Mouse (Mus musculus) T-cell, adult 2 months (primary cell): ENCODE data around the gene Ang2.
"Not testable (repeated sequence)": the region's sequence is repeated elsewhere in the genome, so short reads cannot be mapped to it uniquely, and the experiment has no call there.

Experiments used
- DNase-seq: peaks from one replicate; pipeline ENCODE4 v3.0.0; 2022; ENCODE audit warnings: low spot score

Ang2 gene

DNA sequence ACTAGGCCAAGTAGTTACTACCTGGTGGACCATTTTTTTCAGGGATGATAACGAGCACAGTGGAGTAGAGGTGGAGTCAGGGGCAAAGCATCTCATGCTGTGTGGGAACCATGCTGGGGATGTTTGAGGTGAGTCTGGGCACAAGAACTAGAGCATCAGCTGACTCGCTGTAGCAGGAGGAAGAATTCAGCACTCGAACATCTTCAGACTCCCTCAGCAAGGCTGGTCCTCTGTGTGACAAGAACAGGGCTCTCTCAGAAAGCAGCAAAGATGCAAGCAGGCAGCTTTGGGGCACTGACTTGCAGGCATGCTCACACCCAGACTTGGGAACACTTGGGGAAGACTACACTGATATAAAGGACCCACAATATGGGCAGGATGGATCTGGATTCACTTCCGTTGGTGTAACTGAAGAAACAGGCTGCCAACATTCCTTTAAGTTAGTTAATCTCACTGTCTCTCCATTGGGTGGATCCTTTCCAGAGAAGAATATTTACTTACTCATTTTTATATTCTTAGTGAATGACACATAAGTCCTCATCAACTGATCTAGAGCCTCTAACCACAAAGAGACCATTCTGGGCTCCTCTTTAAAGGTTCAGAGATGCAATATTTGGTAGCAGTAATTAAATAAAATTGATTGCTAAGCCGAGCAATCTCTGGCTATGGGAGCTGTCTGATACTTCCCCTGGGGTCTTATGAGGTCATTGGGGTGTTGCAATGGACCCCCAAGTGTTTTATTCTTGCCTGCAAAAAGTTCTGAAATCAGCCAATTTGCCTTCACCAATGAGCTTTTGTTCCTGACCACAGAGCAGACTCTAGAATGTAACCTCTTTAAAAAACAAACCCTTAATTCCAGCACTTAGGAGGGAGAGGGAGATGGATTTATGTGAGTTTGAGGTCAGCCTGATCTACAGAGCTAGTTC is at the start of gene Ang2:
Ang2 (minus strand) TSS at position 51 of the 926 bp plus-strand sequence.
- DNase-seq = no peak

DNA sequence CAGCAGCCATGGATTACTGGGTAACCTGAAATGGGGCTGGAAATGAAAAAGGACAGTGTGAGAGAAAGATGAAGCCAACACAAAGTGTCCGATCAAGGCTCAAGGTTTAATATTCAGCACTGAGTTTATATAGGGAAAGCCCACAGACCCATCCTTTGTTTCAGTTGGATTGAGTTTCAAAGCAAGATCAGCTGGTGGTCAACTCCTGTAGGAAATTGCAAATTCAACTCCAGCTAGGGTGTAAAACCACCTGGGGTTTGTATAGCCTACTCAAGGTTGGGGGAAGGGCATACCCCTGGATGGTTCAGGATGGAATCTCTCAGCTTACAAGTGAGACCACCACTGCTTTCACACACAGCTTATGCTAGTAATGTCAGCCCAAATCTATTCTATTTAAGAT is 48.8 kb upstream of the Ang2 start:
- DNase-seq = no peak

DNA sequence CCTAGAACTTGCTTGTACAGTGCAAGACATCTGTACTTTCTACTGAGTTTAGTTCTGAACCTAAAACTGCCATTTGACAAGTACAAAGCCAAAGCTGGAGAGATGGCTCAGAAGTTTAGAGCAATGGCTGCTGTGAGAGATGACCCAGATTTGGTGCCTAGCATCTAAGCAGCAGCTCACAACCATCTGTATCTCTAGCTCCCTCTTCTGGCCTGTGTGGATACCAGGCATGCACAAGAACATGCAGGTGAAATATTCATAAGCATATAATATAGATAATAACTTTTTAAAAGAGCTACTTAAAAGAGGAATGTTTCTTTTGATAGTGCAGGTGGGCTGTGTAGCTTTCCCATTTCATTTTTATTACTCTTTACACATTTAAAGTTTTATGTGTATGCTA is 42.0 kb upstream of the Ang2 start:
- DNase-seq = no peak

DNA sequence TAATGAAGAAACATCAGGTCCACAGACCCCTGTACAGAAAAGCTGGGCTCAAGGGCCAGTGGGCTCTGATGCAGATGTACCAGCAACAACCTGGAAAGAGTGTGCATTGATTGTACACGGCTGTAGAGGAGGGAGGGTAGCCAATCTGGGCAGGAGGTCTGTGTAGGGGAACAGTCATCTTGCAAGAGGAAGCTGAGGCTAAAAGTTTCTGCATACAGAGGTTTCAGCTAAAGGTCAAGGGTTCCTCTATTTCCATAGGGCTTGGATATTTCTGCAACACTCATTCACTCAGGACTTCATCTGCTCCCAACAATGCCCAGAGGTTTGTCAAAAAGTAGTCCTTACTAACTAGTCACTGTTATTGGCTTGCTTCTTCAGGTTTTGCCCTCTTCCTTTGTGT is 38.5 kb upstream of the Ang2 start:
- not testable (repeated sequence) for DNase-seq

DNA sequence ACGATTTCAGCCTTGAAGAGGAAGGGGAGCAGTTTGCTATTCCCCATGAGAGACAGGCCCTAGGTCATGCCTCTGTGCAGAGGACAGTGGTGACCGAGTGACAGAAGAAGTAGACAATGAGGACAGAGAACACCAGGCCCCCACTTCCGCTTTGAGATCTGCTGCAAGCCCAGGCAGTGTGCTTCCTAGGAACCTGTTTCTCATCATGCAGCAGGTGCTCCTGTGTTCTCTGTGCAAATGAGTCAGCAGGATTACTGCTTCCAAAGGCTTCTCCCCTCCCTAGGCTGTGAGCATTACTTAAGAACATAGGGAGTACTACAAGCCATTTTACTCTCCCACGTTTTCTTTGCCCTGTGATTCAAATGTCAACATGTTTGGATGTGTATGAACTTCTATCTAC is 30.7 kb upstream of the Ang2 start:
- not testable (repeated sequence) for DNase-seq

DNA sequence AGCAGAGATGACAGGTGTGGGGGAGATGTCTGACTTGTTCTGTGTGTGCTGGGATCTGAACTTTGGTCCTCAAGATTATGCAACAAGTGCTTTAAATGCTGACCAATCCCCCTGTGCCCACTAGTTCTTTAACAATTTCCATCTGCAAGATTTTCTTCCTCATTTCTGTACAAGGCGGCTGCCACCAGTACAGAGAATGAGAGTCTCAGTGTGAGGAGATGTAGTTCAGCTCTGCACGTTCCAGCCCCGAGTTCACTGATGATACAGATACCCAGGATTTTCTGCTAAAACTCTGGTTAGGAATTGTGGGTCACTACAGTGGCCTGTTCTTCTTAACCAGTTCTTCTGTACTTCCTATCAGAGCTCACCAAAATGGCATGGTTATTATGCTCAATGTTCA is 21.1 kb upstream of the Ang2 start:
- DNase-seq = not testable (repeated sequence)

DNA sequence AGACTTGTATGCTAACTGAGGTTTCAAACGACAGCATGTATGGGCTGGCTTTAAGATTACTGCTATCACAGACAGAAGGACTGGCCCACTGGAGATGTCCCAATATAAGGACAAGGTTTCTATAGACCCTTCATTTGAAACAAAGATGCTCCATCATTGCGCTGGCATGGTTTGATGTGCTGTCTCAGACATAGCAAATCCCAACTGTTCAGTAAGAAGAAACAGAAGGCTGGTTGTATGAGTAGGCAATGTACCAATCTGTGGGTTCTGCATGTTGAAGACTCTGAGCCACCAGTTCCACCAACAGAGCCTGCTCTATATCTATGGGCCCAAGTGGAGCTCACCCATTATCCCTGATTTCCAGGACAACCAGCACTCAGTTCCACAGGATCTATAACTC is 4.2 kb upstream of the Ang2 start, which contains the start of gene Ear14:
Ear14 (plus strand) TSS at position 277 of the 400 bp plus-strand sequence.
- DNase-seq = no peak

DNA sequence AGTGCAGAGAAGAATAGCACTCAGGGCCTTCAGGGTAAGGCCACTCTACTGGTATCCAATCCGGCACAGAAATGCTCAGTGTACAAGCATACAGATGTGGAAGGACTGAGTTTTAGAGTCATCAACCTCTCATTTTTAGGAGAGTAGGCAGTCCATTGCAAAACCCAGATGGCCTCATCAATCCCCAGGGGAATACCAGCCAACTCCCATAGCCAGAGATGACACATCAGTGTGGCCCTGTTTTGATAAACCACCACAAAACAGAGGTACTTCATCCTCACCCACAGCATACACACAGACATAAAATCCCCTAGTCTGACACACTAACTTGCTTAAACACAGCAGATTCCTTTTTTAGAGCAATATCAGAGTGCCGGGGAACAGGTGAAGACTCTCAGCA is 1.5 kb upstream of the Ang2 start:
- no peak for DNase-seq

DNA sequence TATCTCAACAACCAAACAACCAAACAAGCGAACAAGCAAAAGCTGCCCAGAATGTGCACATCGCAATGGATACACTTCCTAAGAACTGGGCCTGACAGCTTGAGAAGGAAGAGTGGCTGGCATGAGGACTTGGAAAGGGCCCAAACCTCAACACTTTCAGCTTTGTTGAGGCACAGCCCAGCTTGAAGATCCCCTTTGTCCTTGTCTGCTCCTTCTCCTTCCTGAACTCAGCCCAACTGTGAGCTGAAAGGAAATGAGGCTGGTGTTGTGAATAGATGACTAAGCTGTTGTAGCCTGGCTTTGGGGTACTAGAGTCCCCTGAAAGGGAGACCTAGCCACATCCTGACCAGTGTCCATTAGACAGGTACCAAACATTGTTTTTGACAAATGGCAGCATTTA is 1.1 kb upstream of the Ang2 start:
- no peak for DNase-seq

DNA sequence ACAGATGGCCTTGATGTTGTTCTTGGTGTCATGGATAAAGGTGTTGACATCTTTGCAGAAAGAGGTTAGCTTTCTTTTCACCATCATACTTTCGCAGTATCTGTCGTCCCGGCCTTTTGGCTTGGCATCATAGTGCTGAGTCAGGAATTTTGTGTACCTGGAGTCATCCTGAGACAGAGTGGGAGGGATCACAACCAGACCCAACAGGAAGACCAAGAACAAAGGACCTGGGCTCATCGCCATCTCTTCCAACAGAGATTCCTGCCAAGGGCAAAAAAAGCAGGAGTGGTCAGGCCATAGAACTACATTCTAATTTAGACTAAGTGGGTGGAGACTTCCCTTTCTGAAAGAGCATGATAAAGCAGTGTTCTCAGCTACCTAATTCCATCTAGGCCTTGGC is 3.3 kb downstream of the Ang2 start:
- DNase-seq = no peak

DNA sequence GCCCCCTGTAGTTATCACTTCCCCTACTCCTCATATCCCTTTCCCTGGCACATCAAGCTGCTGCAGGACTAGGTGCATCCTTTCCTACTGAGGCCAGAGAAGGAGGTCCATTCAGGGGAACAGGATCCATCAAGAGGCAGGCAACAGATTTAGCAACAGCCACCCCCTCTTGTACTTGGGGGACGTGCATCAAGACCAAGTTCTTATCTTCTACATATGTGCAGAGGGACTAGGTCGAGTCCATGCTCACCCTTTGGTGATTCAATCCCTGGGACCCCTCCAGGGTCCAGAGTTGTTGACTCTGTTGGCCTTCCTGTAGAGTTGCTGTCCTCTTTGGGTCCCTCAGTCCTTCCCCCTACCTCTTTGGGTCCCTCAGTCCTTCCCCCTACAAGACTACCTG is 17.9 kb downstream of the Ang2 start:
- not testable (repeated sequence) for DNase-seq

DNA sequence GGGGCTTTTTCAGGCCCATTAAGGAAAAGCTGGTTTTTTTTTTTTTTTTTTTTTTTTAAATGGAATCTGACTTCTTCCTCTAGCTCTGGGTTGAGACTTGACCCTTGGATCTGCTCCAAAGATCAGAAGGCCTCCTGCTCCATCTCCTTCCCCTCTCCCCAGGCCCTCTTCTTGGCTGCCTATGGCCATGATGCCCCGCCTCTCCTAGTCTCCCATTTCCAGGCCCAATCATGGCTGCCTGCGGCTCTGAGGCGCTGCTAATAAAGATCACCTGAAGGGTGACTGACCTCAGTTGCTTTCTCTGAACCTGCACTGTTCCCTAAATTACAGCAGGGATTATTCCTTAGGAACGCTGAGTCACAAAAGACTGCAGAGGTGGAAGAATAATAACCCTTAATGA is 25.1 kb downstream of the Ang2 start:
- DNase-seq = no peak

DNA sequence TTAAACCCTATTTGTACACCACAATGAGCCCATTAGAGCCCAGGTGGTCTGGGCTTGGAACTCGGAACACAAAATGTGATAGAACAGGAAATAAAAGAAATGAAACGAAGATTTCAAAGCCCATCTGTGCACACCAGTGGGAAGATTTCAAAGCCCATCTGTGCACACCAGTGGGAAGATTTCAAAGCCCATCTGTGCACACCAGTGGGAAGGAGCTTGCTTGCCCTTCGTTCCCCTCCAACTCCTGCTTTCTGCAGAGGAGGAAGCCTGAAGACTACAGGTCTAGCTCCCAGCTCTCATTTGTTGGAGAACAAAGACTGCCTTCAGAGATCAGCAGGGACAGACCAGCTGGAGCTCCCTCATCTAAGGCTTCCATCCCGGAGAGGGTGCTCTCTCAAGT is 26.0 kb downstream of the Ang2 start:
- DNase-seq = not testable (repeated sequence)

DNA sequence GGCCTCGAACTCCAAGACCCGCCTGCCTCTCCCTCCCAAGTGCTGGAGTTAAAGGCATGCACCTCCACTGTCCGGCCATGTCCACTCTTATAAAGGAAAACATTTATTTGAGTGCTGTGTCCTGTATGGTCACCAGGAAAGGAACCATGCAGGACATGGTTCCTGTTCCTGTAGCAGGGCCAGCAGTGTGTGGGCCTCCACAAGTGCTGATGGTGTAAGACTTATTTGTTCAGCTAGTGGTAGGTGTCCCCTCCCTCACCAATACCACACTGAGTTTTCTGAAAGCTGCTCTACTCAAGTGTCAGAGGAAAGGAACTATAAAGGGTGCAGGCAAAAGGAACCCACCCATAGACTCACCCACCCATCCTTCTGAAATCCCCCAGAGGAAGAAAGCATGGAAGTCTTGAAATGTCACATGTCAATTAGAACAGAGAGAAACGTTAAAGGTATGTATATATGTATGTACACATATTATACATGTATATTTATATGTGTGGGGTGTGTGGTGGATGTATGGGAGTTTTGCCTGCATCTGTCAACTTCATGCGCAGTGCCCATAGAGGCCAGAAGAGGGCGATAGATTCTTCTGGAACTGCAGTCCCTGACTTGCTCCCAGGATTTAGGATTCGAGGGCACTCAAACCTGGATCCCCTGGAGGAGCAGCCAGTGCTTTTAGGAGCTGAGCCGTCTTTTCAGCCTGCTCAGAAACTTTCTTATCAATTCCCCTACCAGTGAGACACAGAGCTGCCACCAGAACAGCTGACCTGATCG is 26.7 kb downstream of the Ang2 start:
- not testable (repeated sequence) for DNase-seq

DNA sequence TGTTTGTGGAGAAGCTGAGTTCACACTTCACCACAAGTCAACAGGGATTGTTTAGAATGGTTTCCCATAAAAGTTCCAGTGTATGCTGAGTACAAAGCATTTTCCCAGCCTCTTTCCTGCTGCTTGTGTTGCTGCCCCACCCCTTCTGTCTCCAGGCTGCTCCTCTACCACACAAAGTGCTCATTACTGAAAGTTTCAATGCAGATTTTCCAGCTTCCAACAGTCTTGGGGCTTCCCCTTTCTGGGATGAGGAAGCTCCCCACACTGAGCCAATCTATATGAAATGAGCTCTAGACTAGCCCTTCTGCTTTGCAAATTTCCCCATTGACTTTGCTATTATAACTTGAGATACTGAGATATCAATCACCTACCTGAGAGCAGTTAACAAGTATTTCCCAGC is 32.9 kb downstream of the Ang2 start:
- no peak for DNase-seq

DNA sequence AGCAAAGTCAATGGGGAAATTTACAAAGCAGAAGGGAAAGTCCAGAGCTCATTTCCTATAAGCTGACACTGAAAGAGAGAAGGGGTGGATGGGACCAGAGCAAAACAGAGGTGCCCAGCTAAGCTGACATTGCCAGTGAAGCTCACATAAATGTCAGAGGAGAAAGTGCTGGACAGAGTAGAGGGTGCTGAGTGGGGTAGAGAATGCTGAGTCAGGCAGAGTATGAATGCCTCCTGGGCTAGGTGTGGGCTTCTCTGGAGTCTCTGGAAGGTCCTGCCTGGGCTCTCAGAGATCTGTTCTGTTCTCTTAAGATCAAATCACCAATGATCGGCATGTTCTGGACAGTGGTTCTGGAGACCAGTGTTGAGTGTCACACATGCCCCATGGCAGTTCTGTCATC is 33.5 kb downstream of the Ang2 start:
- no peak for DNase-seq

DNA sequence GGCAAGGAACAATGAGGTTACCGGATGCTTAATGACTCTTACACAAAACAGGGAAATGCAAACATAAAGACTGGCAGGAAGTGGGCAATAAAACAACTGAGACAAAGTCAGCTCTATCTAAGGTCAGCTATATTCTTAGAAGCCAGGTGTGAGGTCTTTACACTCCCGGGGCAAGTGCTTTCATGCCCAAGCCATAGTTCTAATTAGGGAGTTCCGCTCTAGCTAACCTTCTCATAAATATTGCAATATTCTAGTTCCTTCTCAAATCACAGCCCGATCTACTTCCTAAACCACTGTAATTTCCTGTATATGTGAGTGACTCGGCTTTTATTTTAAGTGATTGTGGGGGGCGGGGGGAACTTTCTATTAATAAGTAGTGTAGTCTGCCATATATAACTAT is 35.6 kb downstream of the Ang2 start:
- DNase-seq = not testable (repeated sequence)

DNA sequence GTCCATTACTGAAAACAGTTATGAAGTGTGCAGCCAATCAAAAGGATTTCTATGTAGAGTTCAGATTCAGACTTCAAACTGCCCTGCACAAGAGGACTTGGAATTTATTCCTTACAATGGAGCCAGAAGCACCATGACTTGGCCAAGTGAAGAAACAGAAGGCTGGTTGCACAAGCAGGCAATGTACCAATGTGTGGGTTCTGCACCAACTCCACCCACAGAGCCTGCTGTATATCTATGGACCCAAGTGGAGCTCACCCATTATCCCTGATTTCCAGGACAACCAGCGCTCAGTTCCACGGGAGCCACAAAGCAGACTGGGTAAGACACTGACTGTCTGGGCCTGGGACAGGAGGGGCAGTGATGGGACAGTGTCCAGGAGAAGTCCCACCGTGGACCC is 37.0 kb downstream of the Ang2 start, which contains the start of gene Rnase2b:
Rnase2b (plus strand) TSS at position 285 of the 400 bp plus-strand sequence.
- DNase-seq = not testable (repeated sequence)

DNA sequence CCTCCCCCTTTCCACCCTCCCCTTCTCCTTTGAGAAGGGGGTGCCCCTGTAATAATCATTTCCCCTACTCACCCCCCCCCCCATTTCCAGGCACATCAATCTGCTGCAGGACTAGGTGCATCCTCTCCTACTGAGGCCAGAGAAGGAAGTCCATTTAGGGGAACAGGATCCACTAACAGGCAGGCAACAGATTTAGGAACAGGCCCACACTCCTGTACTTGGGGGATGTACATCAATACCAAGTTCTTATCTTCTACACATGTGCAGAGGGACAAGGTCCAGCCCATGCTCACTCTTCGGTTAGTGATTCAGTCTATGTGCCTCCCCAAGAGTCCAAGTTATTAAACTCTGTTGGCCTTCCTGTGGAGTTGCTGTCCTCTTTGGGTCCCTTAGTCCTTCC is 41.9 kb downstream of the Ang2 start:
- no peak for DNase-seq

DNA sequence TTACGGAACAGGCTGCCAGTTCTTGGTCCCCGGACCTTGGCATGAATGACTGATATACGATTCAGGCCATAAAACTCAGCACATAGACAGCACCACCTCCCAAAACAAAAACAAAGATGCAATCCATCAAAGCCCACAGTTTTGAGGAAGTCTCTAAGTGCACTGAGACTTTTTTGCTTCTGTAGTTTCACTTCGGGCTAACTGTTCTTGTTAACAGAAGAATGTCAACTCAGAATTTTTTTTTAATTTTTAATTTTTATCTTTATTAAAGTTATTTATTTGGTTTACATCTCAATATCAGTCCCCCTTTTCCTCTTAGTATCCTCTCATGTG is 42.2 kb downstream of the Ang2 start:
- no peak for DNase-seq

DNA sequence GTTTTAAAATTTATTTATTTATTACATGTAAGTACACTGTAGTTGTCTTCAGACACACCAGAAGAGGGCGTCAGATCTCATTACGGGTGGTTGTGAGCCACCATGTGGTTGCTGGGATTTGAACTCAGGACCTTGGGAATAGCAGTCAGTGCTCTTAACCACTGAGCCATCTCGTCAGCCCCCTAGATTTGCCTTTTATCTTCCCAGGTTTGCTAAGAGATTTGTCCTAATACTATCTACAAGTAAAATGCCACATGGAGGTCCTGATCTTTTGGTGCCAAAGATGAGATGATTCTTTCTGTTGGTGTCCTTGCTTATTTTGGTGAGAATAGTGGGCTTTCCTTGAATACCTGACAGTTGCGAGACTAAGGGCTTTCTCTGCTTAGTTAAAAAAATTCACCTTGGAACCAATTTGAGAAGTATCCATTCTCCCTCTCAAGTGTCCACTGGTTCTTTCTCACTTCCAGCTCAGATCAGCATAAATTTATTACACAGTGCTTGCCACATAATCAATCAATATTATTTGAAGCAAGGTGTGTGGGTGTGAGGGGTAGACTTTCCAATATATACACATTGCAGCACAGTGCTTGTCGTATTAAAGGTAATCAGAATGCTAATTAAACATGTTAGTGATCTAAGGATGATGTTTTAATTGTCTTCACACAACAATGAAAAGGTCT is 42.8 kb downstream of the Ang2 start:
- no peak for DNase-seq

DNA sequence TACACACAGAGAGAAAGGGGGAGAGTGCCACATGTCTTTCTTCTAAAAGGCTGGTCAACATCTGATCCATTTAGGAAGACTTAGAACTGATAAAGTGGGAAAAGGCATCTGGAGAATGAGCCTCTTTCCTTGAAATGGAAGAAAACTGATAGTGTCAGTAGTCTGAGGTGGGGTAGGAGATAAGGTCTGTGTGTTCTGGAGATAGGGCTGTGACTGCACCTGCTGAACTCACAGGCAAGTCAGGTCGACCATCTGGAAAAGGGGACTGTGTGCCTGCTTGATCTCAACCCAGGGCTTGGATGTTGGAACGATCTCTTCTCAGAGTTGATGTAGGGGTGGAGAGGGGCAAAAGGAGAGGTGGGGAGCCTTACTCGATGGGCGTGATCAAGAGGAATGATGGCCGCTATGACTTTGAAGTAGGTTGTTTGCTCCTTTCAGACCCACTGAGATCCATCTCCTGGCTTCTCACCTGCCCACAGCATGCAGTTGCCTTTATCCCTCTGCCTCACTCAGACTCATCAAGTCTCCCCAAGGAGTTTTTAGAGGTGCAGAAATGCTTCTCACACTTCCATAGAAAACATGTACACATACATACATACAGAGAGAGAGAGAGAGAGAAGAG is 46.6 kb downstream of the Ang2 start:
- DNase-seq = no peak
